Mouse (Mus musculus) heart, embryonic 13.5 days (tissue): ENCODE results near the gene Lmna. TPM values are rescaled to one million over a fixed set of nuclear protein-coding genes. Genes with fewer than 3 reads are reported as not detected.

Source experiments
- ATAC-seq: fragments of 200-750 bp; cut with Nextera tagmentation; 2 replicates; pipeline ENCODE4 v1.8.0; 2017; ENCODE audit warnings: moderate TSS enrichment; ENCODE audit not compliant: insufficient number of reproducible peaks, low FRiP score, low TSS enrichment; ENCODE audit errors: extremely low read depth
- H3K27ac ChIP-seq: fragments of 300-500 bp; sonication (generic); replicated peaks from 2 replicates; pipeline ENCODE4 v1.5.1; 2015; ENCODE audit warnings: moderate library complexity, mild to moderate bottlenecking, inconsistent platforms
- H3K27me3 ChIP-seq: fragments of 300-500 bp; sonication (generic); replicated peaks from 2 replicates; pipeline ENCODE4 v1.6.1; 2015; ENCODE audit warnings: mild to moderate bottlenecking, inconsistent platforms
- H3K36me3 ChIP-seq: fragments of 300-500 bp; sonication (generic); 2 replicates; pipeline ENCODE4 v1.6.1; 2015; ENCODE audit warnings: mild to moderate bottlenecking, inconsistent platforms
- H3K4me1 ChIP-seq: fragments of 300-500 bp; sonication (generic); 2 replicates; pipeline ENCODE4 v1.6.1; 2015; ENCODE audit warnings: inconsistent platforms
- H3K4me2 ChIP-seq: fragments of 300-500 bp; sonication (generic); 2 replicates; pipeline ENCODE4 v1.6.1; 2015; ENCODE audit warnings: inconsistent platforms, mild to moderate bottlenecking, moderate library complexity
- H3K4me3 ChIP-seq: fragments of 300-500 bp; sonication (generic); 2 replicates; pipeline ENCODE4 v1.5.1; 2015; ENCODE audit warnings: moderate library complexity, mild to moderate bottlenecking, inconsistent platforms
- H3K9ac ChIP-seq: fragments of 300-500 bp; sonication (generic); 2 replicates; pipeline ENCODE4 v1.6.1; 2015; ENCODE audit warnings: inconsistent platforms, mild to moderate bottlenecking, moderate library complexity
- H3K9me3 ChIP-seq: fragments of 300-500 bp; sonication (generic); 2 replicates; pipeline ENCODE4 v1.6.1; 2016; ENCODE audit warnings: inconsistent platforms
- WGBS: fragments of 180-500 bp; shearing (Covaris S2); methylation state at CpG from one replicate; pipeline ENCODE4 v1.1.7; 2015; ENCODE audit warnings: mixed read lengths; 5-methylcytosine and 5-hydroxymethylcytosine counted together
- polyA plus RNA-seq: library from polyadenylated mRNA; unstranded; fragments of >200 nt; fragmentation: Nextera tagmentation; extraction: Ambion mirVana; gene quantifications from 2 replicates; pipeline ENCODE4 v1.2.1, GENCODE M21; 2015

The Lmna gene
- polyA plus RNA-seq, result 86.7 and 97.1 TPM in 2 replicates

DNA sequence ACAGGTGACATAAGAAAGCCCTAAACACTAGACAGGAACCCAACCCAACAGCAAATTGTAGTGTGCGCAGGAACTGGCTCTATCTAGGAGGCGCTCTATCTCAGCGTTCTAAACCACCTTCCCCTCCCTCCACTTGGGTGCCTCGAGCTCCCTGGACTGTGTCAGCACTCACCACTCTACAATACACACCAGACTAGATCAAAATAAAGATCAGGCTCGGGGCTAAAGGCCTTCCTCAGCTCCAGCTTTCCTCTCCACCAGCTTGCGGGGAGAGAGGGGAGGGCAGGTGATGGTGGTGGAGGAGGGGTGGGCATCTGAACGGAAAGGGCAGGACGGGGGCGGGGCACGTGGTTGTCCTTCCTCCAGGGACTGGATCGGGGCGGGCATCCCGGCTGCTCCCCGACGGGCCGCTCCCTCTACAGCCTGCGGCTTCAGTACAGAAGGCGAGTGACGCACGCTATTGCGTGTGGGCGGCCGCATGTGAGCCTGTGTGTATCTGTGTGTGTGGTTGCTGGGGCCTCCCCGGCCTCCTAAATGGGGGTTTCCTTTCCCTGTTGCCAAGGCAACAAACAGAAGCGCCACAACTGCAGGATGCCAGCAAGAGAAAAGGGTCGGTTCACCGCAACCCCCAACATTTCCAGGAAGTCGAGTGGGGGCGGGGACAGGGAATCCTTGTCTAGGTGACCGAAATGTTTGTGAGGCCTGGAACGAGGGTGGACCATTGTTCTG is at the start of gene Lmna:
TSS of gene Lmna (minus strand) at position 265 of the 729 bp plus-strand sequence.
- under 1% methylated on average over 31 of the region's 31 CpGs for WGBS
- H3K4me1 ChIP-seq, result peaks cover 62% of the 10 kb centered on the region
- peak within 1 kb of the TSS; percentile 75 for H3K4me2 ChIP-seq
- no peaks in the 10 kb centered on the region for H3K9me3 ChIP-seq
- H3K4me3 ChIP-seq, result peak within 1 kb of the TSS; percentile 58
- no peaks in the 10 kb centered on the region for H3K36me3 ChIP-seq
- H3K27ac ChIP-seq, result peak within 1 kb of the TSS; percentile 95
- H3K9ac ChIP-seq, result peak within 1 kb of the TSS; percentile 84
- no peaks in the 10 kb centered on the region for H3K27me3 ChIP-seq
- peak; percentile 90 for ATAC-seq

DNA sequence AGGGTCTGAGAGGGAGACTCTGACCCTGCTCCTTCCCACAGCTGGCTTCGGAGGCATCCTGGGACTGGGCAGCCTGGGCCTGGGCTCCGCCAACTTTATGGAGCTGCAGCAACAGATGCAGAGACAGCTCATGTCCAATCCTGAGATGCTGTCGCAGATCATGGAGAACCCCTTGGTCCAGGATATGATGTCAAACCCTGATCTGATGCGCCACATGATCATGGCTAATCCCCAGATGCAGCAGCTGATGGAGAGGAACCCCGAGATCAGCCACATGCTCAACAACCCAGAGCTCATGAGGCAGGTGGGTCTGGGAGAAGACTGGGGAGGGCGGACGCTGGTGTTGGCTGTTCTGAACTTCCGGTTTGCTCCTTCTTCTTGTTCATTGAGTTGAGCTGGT is 46.9 kb upstream of the Lmna start:
- no peak overlapping the region for H3K27ac ChIP-seq
- no peak overlapping the region; the same call in 1 of the 2 replicates for H3K9ac ChIP-seq
- no peak overlapping the region for H3K4me2 ChIP-seq
- peaks cover 65% of the 10 kb centered on the region for H3K36me3 ChIP-seq
- H3K9me3 ChIP-seq, result no peaks in the 10 kb centered on the region
- no peaks in the 10 kb centered on the region for H3K27me3 ChIP-seq
- 91% methylated on average over 8 of the region's 8 CpGs for WGBS
- peaks cover 24% of the 10 kb centered on the region for H3K4me1 ChIP-seq
- no peak for ATAC-seq
- H3K4me3 ChIP-seq, result no peak overlapping the region

DNA sequence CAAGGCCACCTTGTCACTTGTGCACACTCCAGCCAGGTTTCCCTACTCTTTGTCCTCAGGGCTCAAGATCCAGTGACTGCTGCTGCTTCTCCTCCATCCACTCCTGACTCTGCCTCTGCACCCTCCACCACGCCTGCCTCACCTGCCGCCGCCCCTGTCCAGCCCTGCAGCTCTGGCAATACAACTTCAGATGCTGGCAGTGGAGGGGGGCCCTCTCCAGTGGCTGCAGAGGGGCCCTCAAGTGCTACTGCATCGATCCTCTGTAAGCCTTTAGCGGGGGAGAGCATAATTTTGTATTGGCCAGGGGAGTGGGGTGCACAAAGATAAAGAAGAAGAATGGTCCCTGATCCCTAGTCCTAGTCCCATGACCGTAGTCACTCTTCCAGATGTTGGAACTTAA is 46.0 kb upstream of the Lmna start:
- H3K27ac ChIP-seq, result no peak overlapping the region
- H3K4me3 ChIP-seq, result no peak overlapping the region
- no peak overlapping the region for H3K4me2 ChIP-seq
- H3K9ac ChIP-seq, result peak overlapping the region; percentile 97; the same call in 1 of the 2 replicates
- WGBS, result 91% methylated on average over 6 of the region's 6 CpGs
- H3K27me3 ChIP-seq, result no peaks in the 10 kb centered on the region
- peaks cover 56% of the 10 kb centered on the region for H3K36me3 ChIP-seq
- H3K4me1 ChIP-seq, result peaks cover 30% of the 10 kb centered on the region
- ATAC-seq, result no peak
- no peaks in the 10 kb centered on the region for H3K9me3 ChIP-seq

DNA sequence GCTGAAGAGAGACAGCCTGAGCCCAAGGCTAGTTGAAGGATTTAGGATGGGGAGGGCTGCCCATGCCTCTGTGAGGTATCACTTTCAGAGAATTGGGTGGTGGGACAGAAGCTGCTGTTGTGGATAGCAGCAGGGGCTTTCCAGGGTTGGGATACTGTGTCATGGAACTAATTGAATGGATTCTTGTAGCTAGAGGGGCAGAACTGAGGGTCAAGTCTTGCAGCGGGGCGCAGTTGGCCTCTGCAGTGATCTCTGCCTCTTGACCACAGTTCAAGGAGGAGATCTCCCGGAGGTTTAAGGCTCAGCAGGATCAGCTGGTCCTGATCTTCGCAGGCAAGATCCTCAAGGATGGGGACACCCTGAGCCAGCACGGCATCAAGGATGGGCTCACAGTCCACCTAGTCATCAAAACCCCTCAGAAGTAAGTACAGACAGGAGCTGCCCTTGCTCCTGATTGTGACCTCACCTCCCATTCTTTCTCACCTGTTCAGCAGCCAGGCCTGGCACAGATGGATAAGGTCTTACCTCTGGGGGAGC is 45.4 kb upstream of the Lmna start:
- Histone ChIP-seq H3K27ac (no peak overlapping the region), H3K4me3 (peak overlapping the region; percentile 83; the same call in 1 of the 2 replicates), H3K27me3 (no peaks in the 10 kb centered on the region), H3K36me3 (peaks cover 50% of the 10 kb centered on the region), H3K4me1 (peaks cover 30% of the 10 kb centered on the region), H3K4me2 (peak overlapping the region; percentile 85), H3K9me3 (no peaks in the 10 kb centered on the region), H3K9ac (peak overlapping the region; percentile 97)
- no peak for ATAC-seq
- 88% methylated on average over 5 of the region's 5 CpGs for WGBS

DNA sequence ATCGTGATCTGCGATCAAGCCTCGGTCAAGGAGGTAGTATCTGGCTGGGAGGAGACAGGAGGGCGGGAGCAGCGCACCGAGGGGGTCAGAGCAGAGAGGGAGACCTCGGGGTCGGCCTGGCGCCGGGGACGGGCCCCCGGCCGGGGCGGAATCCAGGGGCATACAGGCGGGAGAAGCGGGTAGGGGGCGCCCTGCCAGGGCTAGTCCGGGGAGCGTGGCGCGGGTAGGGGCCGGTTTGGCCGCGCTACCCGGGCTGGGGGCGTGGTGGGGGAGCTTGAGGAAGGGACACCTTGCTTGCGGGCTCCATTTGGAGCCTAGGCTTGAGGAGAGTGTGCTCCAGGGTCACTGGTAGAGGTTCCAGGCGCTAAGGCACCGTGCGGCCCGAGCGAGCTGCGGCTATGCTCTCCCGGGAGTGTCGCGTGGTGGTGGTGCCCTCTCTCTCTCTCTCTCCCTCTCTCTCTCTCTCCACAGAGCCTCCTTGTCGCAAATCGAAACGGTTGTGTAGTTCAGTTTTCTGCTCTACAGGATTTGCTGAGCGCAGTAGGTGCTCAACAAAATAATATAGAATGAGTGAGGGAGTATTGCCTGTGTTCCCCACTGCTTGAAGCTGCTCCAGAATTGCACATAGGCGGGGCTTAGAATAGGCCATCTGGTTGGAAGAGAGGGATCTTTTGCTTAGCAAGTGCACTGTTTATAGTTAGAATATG is 44.3 kb upstream of the Lmna start:
- Histone ChIP-seq H3K4me3 (peak overlapping the region; percentile 83), H3K4me2 (peak overlapping the region; percentile 85), H3K27ac (peak overlapping the region; percentile 97), H3K9ac (peak overlapping the region; percentile 97), H3K36me3 (peaks cover 41% of the 10 kb centered on the region), H3K9me3 (no peaks in the 10 kb centered on the region), H3K4me1 (peaks cover 30% of the 10 kb centered on the region), H3K27me3 (no peaks in the 10 kb centered on the region)
- under 1% methylated on average over 41 of the region's 41 CpGs for WGBS
- ATAC-seq, result peak; percentile 8

DNA sequence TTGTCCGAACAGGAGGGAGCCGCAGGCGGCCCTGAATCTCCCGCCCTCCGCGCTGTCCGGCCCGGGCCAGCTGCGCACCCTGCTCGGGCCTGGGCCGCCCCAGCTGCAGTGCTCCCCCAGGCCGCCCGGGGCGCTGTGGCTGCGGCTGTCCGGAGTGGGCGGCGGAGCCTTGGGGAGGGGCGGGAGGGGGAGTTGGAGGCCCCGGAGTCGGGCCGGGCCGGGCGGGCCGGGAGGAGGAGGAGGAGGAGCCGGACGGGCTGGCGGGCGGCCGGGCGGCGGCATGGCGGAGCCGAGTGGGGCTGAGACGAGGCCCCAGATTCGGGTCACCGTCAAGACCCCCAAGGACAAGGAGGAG is 43.7 kb upstream of the Lmna start, which contains the start of gene Ubqln4:
TSS of gene Ubqln4 (plus strand) at position 234 of the 355 bp plus-strand sequence.
- peak within 1 kb of the TSS; percentile 97 for H3K27ac ChIP-seq
- peaks cover 38% of the 10 kb centered on the region for H3K36me3 ChIP-seq
- ATAC-seq, result peak; percentile 89
- under 1% methylated on average over 25 of the region's 37 CpGs for WGBS
- H3K9ac ChIP-seq, result peak within 1 kb of the TSS; percentile 97
- H3K4me2 ChIP-seq, result peak within 1 kb of the TSS; percentile 85
- no peaks in the 10 kb centered on the region for H3K9me3 ChIP-seq
- peak within 1 kb of the TSS; percentile 83 for H3K4me3 ChIP-seq
- H3K27me3 ChIP-seq, result no peaks in the 10 kb centered on the region
- peaks cover 30% of the 10 kb centered on the region for H3K4me1 ChIP-seq

DNA sequence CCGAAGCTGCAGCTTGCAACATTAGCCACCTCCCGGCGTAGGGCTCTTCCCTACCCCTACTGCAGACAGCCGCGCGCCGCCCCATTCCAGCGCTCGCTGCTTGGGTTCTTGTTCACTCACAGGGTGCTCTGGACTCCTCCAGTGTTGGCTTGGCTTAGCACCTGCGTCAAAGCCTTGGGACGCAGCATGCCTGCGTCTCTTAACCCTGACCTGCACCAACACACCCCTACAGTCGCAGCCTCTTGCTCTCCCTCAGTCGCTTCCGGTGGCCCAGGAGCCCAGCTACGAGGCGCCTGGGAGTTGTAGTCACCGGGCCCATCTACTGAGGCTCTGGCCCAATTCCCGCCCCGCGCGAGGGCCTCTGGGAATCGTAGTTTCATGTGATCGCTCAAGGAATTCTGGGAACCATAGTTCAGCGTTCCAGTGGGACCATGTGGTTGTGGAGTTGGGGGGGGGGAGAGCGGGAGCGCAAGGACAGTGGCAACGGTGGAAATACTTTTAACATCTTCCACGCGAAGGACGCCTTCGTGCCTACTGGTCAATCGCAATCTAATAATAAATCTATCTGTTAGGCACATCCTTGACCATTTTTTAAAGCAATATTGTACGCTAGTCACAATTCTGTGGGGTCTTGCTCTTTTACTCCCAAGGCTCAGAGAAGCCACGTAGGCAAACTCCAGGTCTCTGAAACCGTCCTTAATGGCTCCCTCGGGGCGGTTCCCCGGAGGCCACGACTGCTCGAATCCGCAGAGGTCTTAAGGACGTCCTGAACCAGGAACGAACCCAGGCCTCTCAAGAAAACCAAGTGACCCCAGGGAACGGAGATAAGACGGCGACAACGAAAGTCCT is 43.1 kb upstream of the Lmna start, which contains the start of gene Lamtor2:
TSS of gene Lamtor2 (minus strand) at position 399 of the 849 bp plus-strand sequence.
- Histone ChIP-seq H3K27me3 (no peaks in the 10 kb centered on the region), H3K4me2 (peak within 1 kb of the TSS; percentile 85), H3K36me3 (peaks cover 32% of the 10 kb centered on the region), H3K4me1 (peaks cover 30% of the 10 kb centered on the region), H3K9ac (peak within 1 kb of the TSS; percentile 97), H3K9me3 (no peaks in the 10 kb centered on the region), H3K27ac (peak within 1 kb of the TSS; percentile 97), H3K4me3 (peak within 1 kb of the TSS; percentile 83)
- under 1% methylated on average over 48 of the region's 48 CpGs for WGBS
- ATAC-seq, result peak; percentile 81

DNA sequence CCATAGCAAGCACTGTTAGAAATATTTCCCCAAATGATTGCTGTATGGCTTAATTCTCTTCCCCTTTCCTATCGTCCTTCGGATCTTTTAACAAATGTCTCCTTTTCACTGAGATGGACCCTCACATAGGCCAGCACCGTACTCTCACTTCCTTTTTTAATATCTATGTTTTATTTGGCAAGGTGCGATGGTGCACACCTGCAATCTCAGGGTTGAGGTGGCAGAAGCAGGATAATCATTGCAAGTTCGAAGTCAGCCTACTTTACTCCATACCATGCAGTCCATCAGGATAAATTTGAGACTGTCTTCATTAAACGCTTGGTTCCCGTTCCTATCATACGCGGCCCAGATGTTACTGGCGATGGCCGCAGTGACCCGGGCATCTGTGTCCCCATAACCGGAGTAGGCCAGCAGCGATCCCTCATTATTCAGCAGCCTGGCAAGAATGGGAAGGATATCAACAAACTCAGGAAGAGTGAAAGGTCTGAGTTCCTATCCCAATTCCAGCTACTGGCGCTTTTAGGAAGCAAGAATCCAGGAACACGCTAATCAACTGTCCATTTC is 42.4 kb upstream of the Lmna start:
- 21% methylated on average over 16 of the region's 16 CpGs for WGBS
- no peaks in the 10 kb centered on the region for H3K9me3 ChIP-seq

DNA sequence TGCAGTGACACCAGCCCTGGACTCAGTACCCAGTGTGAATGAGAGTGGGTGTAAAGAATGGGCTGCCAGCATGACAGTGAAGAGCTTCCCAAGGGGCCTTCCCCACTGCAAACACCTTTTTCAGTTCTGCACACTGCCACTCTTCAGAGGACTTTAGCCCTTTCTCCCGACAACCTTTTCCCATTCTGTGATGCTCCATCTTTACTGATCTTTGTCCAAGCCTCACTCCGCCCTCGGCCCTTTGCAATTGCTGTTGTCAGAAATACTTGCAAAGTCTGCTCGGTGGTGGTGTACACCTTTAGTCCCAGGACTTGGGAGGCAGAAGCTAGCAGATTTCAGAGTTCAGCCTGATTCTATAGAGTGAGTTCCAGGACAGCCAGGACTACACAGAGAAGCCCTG is 41.8 kb upstream of the Lmna start:
- no peaks in the 10 kb centered on the region for H3K27me3 ChIP-seq
- 81% methylated on average over 4 of the region's 4 CpGs for WGBS
- no peak for ATAC-seq
- peak overlapping the region; percentile 83 for H3K4me3 ChIP-seq
- H3K4me1 ChIP-seq, result peaks cover 30% of the 10 kb centered on the region
- peak overlapping the region; percentile 89 for H3K9ac ChIP-seq
- peaks cover 19% of the 10 kb centered on the region for H3K36me3 ChIP-seq
- H3K9me3 ChIP-seq, result no peaks in the 10 kb centered on the region
- H3K4me2 ChIP-seq, result peak overlapping the region; percentile 85
- H3K27ac ChIP-seq, result no peak overlapping the region

More for the DNA sequence above, 42.4 kb upstream of the Lmna start:
- peaks cover 30% of the 10 kb centered on the region for H3K4me1 ChIP-seq
- peaks cover 25% of the 10 kb centered on the region for H3K36me3 ChIP-seq
- no peaks in the 10 kb centered on the region for H3K27me3 ChIP-seq
- H3K4me3 ChIP-seq, result peak overlapping the region; percentile 83
- H3K27ac ChIP-seq, result peak overlapping the region; percentile 97
- ATAC-seq, result no peak
- peak overlapping the region; percentile 85 for H3K4me2 ChIP-seq
- H3K9ac ChIP-seq, result peak overlapping the region; percentile 89

DNA sequence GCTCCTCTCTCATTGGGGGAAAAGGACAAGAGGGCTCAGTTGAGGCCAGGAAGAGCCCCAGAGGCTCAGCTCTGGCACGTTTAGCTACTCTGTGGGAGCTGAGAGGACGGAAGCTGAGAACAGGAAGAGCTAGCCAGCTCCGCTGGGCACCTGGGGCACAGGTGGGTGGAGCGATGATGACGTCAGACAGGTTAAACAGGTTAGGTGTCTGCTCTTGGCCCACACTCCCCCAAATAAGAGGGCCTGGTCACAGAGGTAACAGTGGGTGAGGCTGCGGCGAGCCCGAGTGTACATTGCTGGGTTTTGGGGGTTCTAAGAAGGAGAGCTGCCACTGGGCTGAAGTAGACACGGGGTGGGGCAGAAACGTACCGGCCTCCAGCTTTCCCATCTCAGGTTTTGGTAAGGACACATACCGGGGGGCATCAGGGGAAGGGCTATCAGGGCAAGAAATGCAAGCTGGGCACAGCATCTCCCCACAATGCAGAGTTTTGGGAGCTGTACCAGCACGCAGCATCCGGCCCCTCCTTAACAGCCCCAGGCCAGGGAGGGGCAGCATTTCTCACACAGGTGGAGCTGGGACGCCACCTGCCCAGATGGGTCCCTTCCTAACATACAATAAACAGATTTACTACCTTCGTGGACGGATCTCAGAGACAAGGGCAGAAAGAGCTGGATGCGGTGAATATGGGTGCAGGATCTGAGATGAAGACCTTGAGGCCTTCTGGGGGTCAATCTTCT is 38.6 kb upstream of the Lmna start, which contains the start of gene Rab25:
TSS of gene Rab25 (minus strand) at position 121 of the 738 bp plus-strand sequence.
- Histone ChIP-seq H3K36me3 (peaks cover 5% of the 10 kb centered on the region; the same call in 1 of the 2 replicates), H3K4me3 (no peak within 1 kb of the TSS), H3K9ac (no peak within 1 kb of the TSS), H3K4me2 (no peak within 1 kb of the TSS), H3K27ac (no peak within 1 kb of the TSS), H3K4me1 (peaks cover 13% of the 10 kb centered on the region), H3K27me3 (no peaks in the 10 kb centered on the region), H3K9me3 (no peaks in the 10 kb centered on the region)
- no peak for ATAC-seq
- WGBS, result 52% methylated on average over 18 of the region's 18 CpGs
